Comparison of ENCODE assay signal across 11 mouse cellular contexts in genomic region chr7:45455932-45456696, GRCm38 (mm10). TPM values are rescaled to one million over a fixed set of nuclear protein-coding genes. Genes with fewer than 3 reads are reported as not detected.
A peak's percentile ranks its signal among the peaks of the same experiment; 100 is the strongest.
DNase-seq lines count a peak whose midpoint lies in the region; ATAC-seq and TF ChIP-seq lines count a peak whose summit lies in the region.
"Had no signal": no experiment of that assay in that cellular context is flagged by ENCODE, and none has a peak within 500 bp of the region (broad histone marks: within the 10 kb centered on the region; RNA-seq: fewer than 3 reads in every experiment).

No protein-coding gene starts in this region.

- TF ChIP-seq POLR2A in limb, embryonic 14.5 days (IDR thresholded peaks at IDR 0.05; ENCODE audit: borderline replicate concordance, extremely low read depth, insufficient read depth, insufficient read length), result no peak

- H3K4me1 ChIP-seq in heart, embryonic 16.5 days (ENCODE audit: control insufficient read depth, insufficient read depth, low read length), result peaks cover 34% of the 10 kb centered on the region
- H3K4me1 ChIP-seq in limb, embryonic 14.5 days (ENCODE audit: control insufficient read depth, insufficient read depth, low read length), result peaks cover 31% of the 10 kb centered on the region

- no peak for DNase-seq in heart, postnatal 14 days
- peak; percentile 11 for DNase-seq in retina, postnatal 1 day
- DNase-seq in retina, embryonic 14.5 days (ENCODE audit: low spot score), result no peak
- DNase-seq in limb, embryonic 14.5 days (ENCODE audit: low spot score), result no peak
- DNase-seq: heart, postnatal 36 days; right cerebral cortex, postnatal 14 days; thymus, adult 2 months had no signal

- no peak overlapping the region for H3K9ac ChIP-seq in heart, embryonic 16.5 days (ENCODE audit: low read length)
- H3K9ac ChIP-seq in limb, embryonic 14.5 days (ENCODE audit: low read depth, low read length, severe bottlenecking), result 0 out of 2 replicates have a peak overlapping the region, but pooled peaks have one; percentile 67

- no peak for ATAC-seq in heart, embryonic 16.5 days (replicated peaks; ENCODE audit: extremely low read depth, insufficient read depth, low FRiP score)
- no peak for ATAC-seq in limb, embryonic 14.5 days (ENCODE audit: low FRiP score, low read depth)
- no peak for ATAC-seq in granulocyte monocyte progenitor cell, adult 5-6 weeks (replicated peaks; ENCODE audit: poor library complexity, severe bottlenecking)
- ATAC-seq in CD4-positive, CD25-positive, alpha-beta regulatory T cell, adult 4 months, result no peak

- no peak overlapping the region for H3K4me3 ChIP-seq in heart, embryonic 16.5 days (ENCODE audit: low read length)
- H3K4me3 ChIP-seq in limb, embryonic 14.5 days (replicated peaks; ENCODE audit: low read length), result no peak overlapping the region

- H3K36me3 ChIP-seq in heart, embryonic 16.5 days (ENCODE audit: control insufficient read depth, insufficient read depth), result peaks cover 41% of the 10 kb centered on the region
- peaks cover 62% of the 10 kb centered on the region for H3K36me3 ChIP-seq in limb, embryonic 14.5 days (ENCODE audit: control insufficient read depth, insufficient read depth, low read length)

- no peaks in the 10 kb centered on the region for H3K27me3 ChIP-seq in heart, embryonic 16.5 days (ENCODE audit: control insufficient read depth, insufficient read depth, low read length)
- no peaks in the 10 kb centered on the region for H3K27me3 ChIP-seq in limb, embryonic 14.5 days (ENCODE audit: control insufficient read depth, insufficient read depth, low read length)

- intact Hi-C loops in heart, postnatal 14 days (cut with DNase I), result no loop called here

- H3K27ac ChIP-seq in heart, embryonic 16.5 days (ENCODE audit: low read length), result peak overlapping the region; percentile 68
- no peak overlapping the region for H3K27ac ChIP-seq in limb, embryonic 14.5 days (replicated peaks; ENCODE audit: low read depth, low read length)

- 67% methylated on average over 13 of the region's 13 CpGs for WGBS in heart, embryonic 16.5 days
- WGBS in limb, embryonic 14.5 days, result 67% methylated on average over 13 of the region's 13 CpGs

- no peak overlapping the region for H3K4me2 ChIP-seq in heart, embryonic 16.5 days (ENCODE audit: low read depth, low read length)
- 0 out of 2 replicates have a peak overlapping the region, but pooled peaks have one; percentile 83 for H3K4me2 ChIP-seq in limb, embryonic 14.5 days (replicated peaks; ENCODE audit: low read depth, low read length, severe bottlenecking)

- no peaks in the 10 kb centered on the region for H3K9me3 ChIP-seq in heart, embryonic 16.5 days (replicated peaks; ENCODE audit: control insufficient read depth, low read length)
- no peaks in the 10 kb centered on the region for H3K9me3 ChIP-seq in limb, embryonic 14.5 days (ENCODE audit: control insufficient read depth, low read length)

RNA-seq across cellular contexts. Expression of gene Ftl1, which starts 3.6 kb away (rescaled TPM):
- polyA plus RNA-seq in heart, embryonic 16.5 days (2015; fragmentation: Nextera tagmentation; extraction: Ambion mirVana), result 3,045 and 3,399 TPM in 2 replicates
- total RNA-seq in heart, postnatal 14 days (2021), result 100 to 1,000 TPM; 231 to 265 TPM
- polyA plus RNA-seq in limb, embryonic 14.5 days (2012; rRNA removed), result 1,503 and 2,450 TPM in 2 replicates
- 4,726 and 4,986 TPM in 2 replicates for polyA plus RNA-seq in limb, embryonic 14.5 days (2014; fragmentation: Nextera tagmentation; extraction: Ambion mirVana)
- total RNA-seq in granulocyte monocyte progenitor cell, adult 5-6 weeks (2014; fragmentation: Nextera tagmentation), result 1,113 and 1,886 TPM in 2 replicates
- total RNA-seq in granulocyte monocyte progenitor cell, adult 5-6 weeks (2017), result 1,040 and 1,064 TPM in 2 replicates
- 1,000 to 10,000 TPM; 1,962 to 2,374 TPM for polyA plus RNA-seq in CD4-positive, CD25-positive, alpha-beta regulatory T cell, adult 4 months (2017; shearing (Covaris generic))

RNA-seq across cellular contexts. Expression of gene Bax, which starts 10.6 kb away (rescaled TPM):
- polyA plus RNA-seq in heart, embryonic 16.5 days (2015; fragmentation: Nextera tagmentation; extraction: Ambion mirVana), result 104 and 107 TPM in 2 replicates
- 10 to 100 TPM; 25.6 to 31.1 TPM for total RNA-seq in heart, postnatal 14 days (2021)
- 127 and 164 TPM in 2 replicates for polyA plus RNA-seq in limb, embryonic 14.5 days (2012; rRNA removed)
- polyA plus RNA-seq in limb, embryonic 14.5 days (2014; fragmentation: Nextera tagmentation; extraction: Ambion mirVana), result 133 and 140 TPM in 2 replicates
- 39.3 and 51.9 TPM in 2 replicates for total RNA-seq in granulocyte monocyte progenitor cell, adult 5-6 weeks (2014; fragmentation: Nextera tagmentation)
- total RNA-seq in granulocyte monocyte progenitor cell, adult 5-6 weeks (2017), result 28.7 and 34.2 TPM in 2 replicates
- 100 to 1,000 TPM; 146 to 164 TPM for polyA plus RNA-seq in CD4-positive, CD25-positive, alpha-beta regulatory T cell, adult 4 months (2017; shearing (Covaris generic))

RNA-seq across cellular contexts. Expression of gene Ruvbl2, which starts 18.2 kb away (rescaled TPM):
- 85.1 and 88.3 TPM in 2 replicates for polyA plus RNA-seq in heart, embryonic 16.5 days (2015; fragmentation: Nextera tagmentation; extraction: Ambion mirVana)
- total RNA-seq in heart, postnatal 14 days (2021), result 10 to 100 TPM; 25.3 to 26.3 TPM
- polyA plus RNA-seq in limb, embryonic 14.5 days (2012; rRNA removed), result 120 TPM in 2 replicates
- polyA plus RNA-seq in limb, embryonic 14.5 days (2014; fragmentation: Nextera tagmentation; extraction: Ambion mirVana), result 119 and 126 TPM in 2 replicates
- total RNA-seq in granulocyte monocyte progenitor cell, adult 5-6 weeks (2014; fragmentation: Nextera tagmentation), result 90.0 and 147 TPM in 2 replicates
- 191 and 250 TPM in 2 replicates for total RNA-seq in granulocyte monocyte progenitor cell, adult 5-6 weeks (2017)
- polyA plus RNA-seq in CD4-positive, CD25-positive, alpha-beta regulatory T cell, adult 4 months (2017; shearing (Covaris generic)), result 10 to 100 TPM; 41.9 to 51.9 TPM

RNA-seq across cellular contexts. Expression of gene Gys1, which starts 21.5 kb away (rescaled TPM):
- 136 and 141 TPM in 2 replicates for polyA plus RNA-seq in heart, embryonic 16.5 days (2015; fragmentation: Nextera tagmentation; extraction: Ambion mirVana)
- total RNA-seq in heart, postnatal 14 days (2021), result 10 to 100 TPM; 86.1 to 90.2 TPM
- 44.1 and 59.1 TPM in 2 replicates for polyA plus RNA-seq in limb, embryonic 14.5 days (2012; rRNA removed)
- 35.8 and 37.3 TPM in 2 replicates for polyA plus RNA-seq in limb, embryonic 14.5 days (2014; fragmentation: Nextera tagmentation; extraction: Ambion mirVana)
- total RNA-seq in granulocyte monocyte progenitor cell, adult 5-6 weeks (2014; fragmentation: Nextera tagmentation), result 27.1 and 32.4 TPM in 2 replicates
- total RNA-seq in granulocyte monocyte progenitor cell, adult 5-6 weeks (2017), result 20.3 and 21.3 TPM in 2 replicates
- polyA plus RNA-seq in CD4-positive, CD25-positive, alpha-beta regulatory T cell, adult 4 months (2017; shearing (Covaris generic)), result 10 to 100 TPM in 1 of 2 experiments, 1 to 10 TPM in 1; 9.2 to 18.2 TPM

RNA-seq across cellular contexts. Expression of gene Tulp2, which starts 25.6 kb away (rescaled TPM):
- polyA plus RNA-seq in heart, embryonic 16.5 days (2015; fragmentation: Nextera tagmentation; extraction: Ambion mirVana), result 0.35 and 0.71 TPM in 2 replicates
- not detected for total RNA-seq in heart, postnatal 14 days (2021)
- polyA plus RNA-seq in limb, embryonic 14.5 days (2012; rRNA removed), result 0.82 and 1.3 TPM in 2 replicates
- 1.2 and 2.0 TPM in 2 replicates for polyA plus RNA-seq in limb, embryonic 14.5 days (2014; fragmentation: Nextera tagmentation; extraction: Ambion mirVana)
- total RNA-seq in granulocyte monocyte progenitor cell, adult 5-6 weeks (2014; fragmentation: Nextera tagmentation), result not detected in 2 replicates
- not detected in 2 replicates for total RNA-seq in granulocyte monocyte progenitor cell, adult 5-6 weeks (2017)
- 1 to 10 TPM; 1.2 TPM for polyA plus RNA-seq in CD4-positive, CD25-positive, alpha-beta regulatory T cell, adult 4 months (2017; shearing (Covaris generic))
- total RNA-seq: left cerebral cortex, adult 8-10 months had no signal
